Mouse (Mus musculus) C3H10T1/2 (cell line): ENCODE results near the gene Mypn. TPM values are rescaled to one million over a fixed set of nuclear protein-coding genes. Genes with fewer than 3 reads are reported as not detected.

ENCODE experiments used
- polyA plus RNA-seq, 2 experiments: library from polyadenylated mRNA; unstranded; fragments of >200 nt; fragmentation: generic; extraction: Trizol; gene quantifications; one replicate each; pipeline ENCODE4 v1.2.1; 2012; ENCODE audit warnings: missing spikeins in 2 of 2

The Mypn gene
- polyA plus RNA-seq = not detected

DNA sequence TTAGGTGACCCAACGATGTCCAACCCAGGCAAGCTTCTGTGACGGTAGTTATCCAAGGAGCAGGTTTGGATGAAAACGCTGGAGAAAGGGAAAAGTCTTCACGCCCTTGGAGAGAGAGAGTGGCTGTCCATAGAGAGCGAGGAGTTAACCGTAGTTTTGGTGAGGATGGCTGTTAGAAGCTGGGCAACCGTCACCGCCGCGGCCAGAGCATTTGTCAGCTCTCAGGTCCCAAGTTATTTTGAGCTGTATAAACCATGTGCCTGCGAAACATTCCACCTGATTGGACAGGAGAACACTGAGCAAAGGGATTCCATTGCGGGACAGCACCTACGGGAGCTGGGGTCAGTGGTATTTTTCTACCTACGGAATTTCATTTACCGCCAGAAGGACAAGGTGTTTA is at the start of gene Mypn:
Gene Mypn, minus strand, starts transcription at position 225 of the 400 bp plus-strand sequence.

DNA sequence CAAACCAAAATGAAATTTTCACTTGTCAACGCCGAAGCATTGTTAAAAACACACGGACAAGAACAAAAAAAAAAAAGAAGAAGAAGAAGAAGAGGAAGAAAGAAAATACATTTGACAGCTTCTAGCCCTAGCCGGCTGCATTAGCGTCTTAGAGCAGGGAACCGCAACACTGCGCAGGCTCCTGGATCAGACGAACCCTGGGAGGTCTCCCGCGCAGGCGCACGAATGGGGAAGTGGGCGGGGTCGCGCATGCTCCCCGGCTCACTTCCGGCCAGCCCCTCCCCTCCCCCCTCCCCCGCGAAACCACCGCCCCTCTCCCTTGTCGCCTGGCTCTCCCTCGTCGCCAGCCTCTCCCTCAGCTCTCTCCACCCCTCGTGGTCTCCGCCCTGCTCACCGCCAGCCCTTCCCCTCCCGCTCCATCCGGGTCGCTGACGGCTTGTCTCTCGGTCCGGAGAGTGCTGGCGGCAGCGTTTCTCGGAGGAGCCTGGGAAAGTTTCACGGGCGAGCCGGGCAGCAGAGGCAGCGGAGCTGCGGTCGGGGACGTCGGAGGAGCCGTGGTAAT is 39.8 kb upstream of the Mypn start, which contains the start of gene Herc4:
Gene Herc4, plus strand, starts transcription at position 318 of the 562 bp plus-strand sequence.

DNA sequence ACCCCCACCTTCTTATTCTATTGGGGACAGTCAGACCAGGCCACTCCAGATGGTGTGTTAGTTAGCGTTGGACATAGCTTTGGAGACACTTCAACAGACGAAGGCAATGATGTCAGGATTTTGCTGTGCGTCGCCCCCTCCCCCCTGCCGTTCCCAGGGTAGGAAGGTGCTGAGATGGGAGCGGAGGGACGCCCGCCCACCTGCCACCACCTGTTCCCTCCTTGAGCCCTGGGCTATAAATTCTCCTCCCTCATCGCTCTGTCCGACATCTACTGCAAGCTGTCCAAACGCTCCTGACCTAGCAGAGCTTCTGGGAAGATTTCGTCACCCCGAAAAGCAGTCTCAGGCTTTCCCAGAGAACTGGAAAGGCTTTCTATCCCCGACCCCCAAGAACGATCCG is 104.2 kb downstream of the Mypn start, which contains the start of gene Atoh7:
Gene Atoh7, plus strand, starts transcription at position 131 of the 400 bp plus-strand sequence.

Other genes with a start within 250 kb of the Mypn start
- gene Rufy2, start 223.7 kb downstream of the Mypn start, polyA plus RNA-seq = 1 to 10 TPM in 1 of 2 experiments, under 1 TPM in 1; 0.51 to 5.8 TPM
- gene Hnrnph3, start 179.7 kb downstream of the Mypn start, polyA plus RNA-seq = 10 to 100 TPM in 1 of 2 experiments, 1 to 10 TPM in 1; 3.1 to 36.0 TPM
- 1 to 10 TPM in 1 of 2 experiments, under 1 TPM in 1; 0.11 to 1.8 TPM for gene Pbld2, start 179.6 kb downstream of the Mypn start, polyA plus RNA-seq
- gene Pbld1, start 143.8 kb downstream of the Mypn start, polyA plus RNA-seq = 1 to 10 TPM in 1 of 2 experiments, under 1 TPM in 1; 0.26 to 4.6 TPM
- gene Atoh7, start 104.3 kb downstream of the Mypn start, polyA plus RNA-seq = not detected
- 1 to 10 TPM in 1 of 2 experiments, under 1 TPM in 1; 0.95 to 8.3 TPM for gene Herc4, start 39.9 kb upstream of the Mypn start, polyA plus RNA-seq
- gene Sirt1, start 177.8 kb upstream of the Mypn start, polyA plus RNA-seq = 1 to 10 TPM in 1 of 2 experiments, under 1 TPM in 1; 0.42 to 2.1 TPM
- gene Dnajc12, start 178.5 kb upstream of the Mypn start, polyA plus RNA-seq = 1 to 10 TPM in 1 of 2 experiments, under 1 TPM in 1; 0.78 to 4.3 TPM
- not detected for gene Gm7075, start 217.8 kb upstream of the Mypn start, polyA plus RNA-seq
- under 1 TPM in 1 of 2 experiments, not detected in 1; 0.05 TPM for gene Ctnna3, start 226.1 kb upstream of the Mypn start, polyA plus RNA-seq